Mouse (Mus musculus) adrenal gland, postnatal 4 days (tissue): ENCODE measurements at regions not wholly inside any gene's neighbourhood (a gene's known extent, or its start where the extent isn't known, plus 50 kb on each side); places are given as distances from the start of the nearest gene placed in this dataset.

Source experiments
- DNase-seq, 2 experiments: peaks; one replicate each; pipeline ENCODE4 v3.0.0; 2021 to 2022; ENCODE audit warnings: low spot score in 2 of 2, mixed read lengths in 2 of 2

GRCm38 (mm10) chr5:100246709-100247108 is 87.1 kb upstream of the Tmem150c start:
- DNase-seq: no peak

DNA sequence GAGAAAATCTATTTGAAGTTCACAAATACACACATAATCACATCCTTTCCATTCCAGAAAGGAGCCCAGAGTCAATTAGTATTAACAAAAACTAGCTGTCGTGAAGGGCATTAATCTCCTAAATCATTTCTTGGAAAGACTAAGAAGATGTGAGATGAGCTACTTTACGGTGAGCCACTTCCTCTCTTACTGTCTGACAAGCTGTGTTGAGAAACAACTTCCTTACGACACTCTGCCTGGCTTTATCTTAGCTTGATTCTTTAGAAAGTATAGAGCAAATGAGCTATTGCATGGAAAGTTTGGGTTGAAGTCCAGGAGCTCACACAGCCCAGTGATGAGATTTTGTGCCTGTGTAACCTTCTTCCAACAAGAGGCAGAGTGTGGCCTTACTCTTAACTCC is 85.2 kb upstream of the Tmem150c start:
- no peak for DNase-seq

- no peak for DNase-seq
Measured at GRCm38 (mm10) chr5:100240876-100241275, 81.3 kb upstream of the Tmem150c start.

DNA sequence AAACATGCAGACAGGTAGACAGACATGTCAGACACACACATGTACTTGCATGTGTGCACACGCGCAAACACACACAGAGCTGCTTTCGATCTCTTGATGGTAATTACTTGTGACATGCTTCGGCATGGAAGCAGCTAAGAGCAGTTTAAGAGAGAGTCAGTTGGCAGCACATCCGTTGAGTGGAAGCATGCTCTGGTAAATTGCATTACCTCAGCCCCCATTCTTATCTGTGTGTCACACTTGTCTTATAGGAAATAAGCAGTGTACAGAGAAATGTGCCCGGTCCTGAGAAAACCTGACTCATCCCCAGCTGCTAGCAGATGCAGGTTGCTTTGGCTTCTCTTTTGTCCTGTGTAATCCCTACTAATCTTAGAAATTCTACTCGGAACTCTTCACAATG is 80.0 kb upstream of the Tmem150c start:
- no peak for DNase-seq

DNA sequence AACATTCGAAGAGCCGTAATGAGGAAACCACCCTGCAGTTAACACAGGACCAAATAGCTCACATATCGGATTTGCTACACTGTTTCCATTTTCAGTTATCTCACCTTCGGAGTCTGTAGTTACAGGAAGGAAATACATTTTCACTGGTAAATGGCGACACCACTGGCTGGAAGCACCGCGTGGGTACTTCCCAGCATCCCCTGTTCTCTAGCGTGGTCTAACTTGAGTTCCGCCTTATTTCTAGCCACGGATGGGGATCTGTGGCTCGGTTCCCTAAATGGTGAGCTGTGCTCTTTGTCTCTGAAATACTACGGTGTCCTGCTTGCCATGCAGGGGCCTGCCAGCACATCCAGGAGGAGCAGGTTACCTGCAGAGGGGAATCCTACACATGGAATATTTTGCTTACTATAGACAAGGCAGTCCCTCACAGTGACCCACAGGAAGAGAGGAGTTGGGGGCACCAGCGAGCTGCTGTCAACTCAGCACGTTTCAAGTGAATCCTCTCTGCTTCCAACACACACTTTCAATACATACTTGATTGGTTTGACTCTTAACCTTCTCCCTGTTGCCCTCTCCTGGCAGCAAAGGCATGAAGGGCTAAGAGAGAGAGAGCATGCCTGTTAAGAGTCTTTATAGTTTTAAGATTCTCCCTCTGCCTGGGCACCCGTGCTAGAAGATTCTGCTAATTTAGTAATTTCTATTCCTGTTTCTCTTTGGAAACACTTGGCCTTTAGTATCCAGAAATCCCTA is 78.9 kb upstream of the Tmem150c start:
- no peak for DNase-seq

DNA sequence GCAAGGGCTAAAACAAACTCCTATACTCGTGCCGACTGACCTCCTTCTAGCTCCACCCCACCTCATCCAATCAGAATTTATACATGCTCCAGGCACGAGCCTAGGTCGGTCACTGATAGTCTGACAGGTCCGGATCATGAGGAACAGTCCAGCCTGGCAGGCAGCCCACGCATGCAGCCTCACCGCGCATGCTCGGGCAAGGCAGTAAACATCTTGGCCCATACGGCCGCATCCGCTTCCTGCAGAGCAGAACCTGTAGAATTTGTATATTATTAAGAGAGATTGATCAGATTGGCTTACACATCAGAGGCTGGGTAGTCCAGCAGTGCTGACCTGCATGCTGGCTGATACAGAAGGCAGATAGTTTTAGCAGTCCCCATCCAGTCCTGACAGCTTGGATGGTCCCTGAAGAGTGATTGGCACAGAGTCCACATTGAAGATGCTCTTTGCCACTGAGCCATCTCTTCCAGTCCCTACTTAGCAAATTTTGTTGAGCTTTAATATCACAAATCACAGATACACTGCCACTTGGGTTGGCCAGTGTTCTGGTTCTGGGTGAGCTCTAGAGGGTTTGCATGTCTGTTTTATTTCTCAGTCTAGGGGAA is 78.2 kb upstream of the Tmem150c start:
- DNase-seq: no peak

DNA sequence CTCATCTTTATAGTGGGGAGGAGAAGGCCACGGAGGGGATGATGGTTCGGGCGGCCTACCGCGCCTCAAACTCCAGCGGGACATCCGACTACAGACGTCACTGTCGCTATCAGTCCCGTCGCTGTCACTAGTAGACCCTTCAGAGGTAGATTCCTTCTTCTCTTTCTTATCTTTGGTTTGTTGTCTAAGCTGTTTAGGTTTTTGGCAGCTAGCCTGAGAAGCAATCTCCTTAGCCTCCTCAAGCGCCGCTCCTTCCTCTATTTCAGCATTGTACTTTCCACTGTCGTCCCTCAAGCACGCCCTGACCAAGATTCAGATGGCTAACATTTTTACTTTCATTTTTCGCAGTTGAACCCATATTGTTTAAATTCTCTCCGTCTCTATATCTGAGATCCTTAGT is 76.7 kb upstream of the Tmem150c start:
- no peak for DNase-seq

DNA sequence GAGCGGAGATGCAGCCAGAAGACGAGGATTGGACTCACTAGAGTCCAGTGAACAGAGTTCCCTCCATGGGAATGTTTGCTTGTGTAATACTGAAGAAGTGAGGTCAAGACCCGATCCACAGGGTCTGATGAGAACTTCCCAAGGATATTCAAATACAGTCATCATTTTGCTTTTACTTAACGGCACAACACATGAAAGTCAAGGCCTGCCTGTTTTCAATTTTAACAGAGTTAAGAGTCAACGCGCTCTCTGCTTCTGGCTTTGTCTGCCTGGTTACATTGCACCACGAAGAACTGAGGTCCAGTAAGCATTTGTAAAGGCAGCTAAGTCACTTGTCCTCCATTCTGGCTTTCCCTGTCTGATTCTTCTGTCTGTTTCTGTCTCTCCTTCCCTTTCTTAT is 72.5 kb upstream of the Tmem150c start:
- DNase-seq: no peak

DNA sequence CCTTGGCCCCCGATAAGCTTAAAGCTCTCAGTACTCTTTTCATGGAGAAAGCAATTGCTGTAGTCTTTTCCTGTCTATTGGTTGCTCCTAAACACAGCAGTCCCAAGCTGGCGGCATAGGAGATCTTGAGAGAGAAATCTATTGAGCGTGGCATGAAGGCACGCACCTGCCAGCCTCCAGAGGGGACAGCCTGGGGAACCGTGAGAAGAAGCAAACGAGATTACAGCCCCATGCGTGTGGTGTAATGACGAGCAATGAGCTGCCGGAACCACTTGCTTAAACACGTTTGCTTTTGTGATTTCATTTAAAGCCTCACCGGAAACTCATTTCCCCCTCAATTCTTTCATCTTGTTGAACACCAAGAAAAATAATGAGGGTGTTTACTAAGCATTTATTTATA is 72.0 kb upstream of the Tmem150c start:
- DNase-seq: no peak

- DNase-seq: no peak
Measured at GRCm38 (mm10) chr5:100230038-100230437, 70.4 kb upstream of the Tmem150c start.

DNA sequence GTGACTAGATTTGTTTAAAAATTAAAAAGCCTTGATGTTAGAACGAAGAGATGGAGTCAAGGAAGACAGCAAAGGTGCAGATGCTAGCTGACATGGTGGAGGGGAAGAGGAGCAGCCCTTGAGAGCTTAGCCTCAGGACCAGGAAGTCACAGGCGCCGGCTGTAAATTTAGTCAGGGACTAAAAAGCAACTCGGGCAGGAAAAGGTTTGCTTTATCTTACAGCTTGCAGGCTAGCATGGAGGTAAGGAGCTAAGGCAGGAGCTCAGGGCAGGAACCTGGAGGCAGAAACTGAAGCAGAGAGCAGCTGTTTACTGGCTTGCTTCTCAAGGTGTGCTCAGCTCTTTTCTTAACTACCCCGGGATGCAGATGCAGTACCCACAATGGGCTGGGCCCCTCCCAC is 68.3 kb upstream of the Tmem150c start:
- DNase-seq: no peak

GRCm38 (mm10) chr5:100226571-100227235 is 67.1 kb upstream of the Tmem150c start:
- no peak for DNase-seq

- no peak for DNase-seq
Measured at GRCm38 (mm10) chr5:100225491-100225890, 65.9 kb upstream of the Tmem150c start.

GRCm38 (mm10) chr5:100224773-100225363 is 65.3 kb upstream of the Tmem150c start:
- DNase-seq: no peak

- DNase-seq: no peak
Measured at GRCm38 (mm10) chr5:100221005-100221583, 61.5 kb upstream of the Tmem150c start.

DNA sequence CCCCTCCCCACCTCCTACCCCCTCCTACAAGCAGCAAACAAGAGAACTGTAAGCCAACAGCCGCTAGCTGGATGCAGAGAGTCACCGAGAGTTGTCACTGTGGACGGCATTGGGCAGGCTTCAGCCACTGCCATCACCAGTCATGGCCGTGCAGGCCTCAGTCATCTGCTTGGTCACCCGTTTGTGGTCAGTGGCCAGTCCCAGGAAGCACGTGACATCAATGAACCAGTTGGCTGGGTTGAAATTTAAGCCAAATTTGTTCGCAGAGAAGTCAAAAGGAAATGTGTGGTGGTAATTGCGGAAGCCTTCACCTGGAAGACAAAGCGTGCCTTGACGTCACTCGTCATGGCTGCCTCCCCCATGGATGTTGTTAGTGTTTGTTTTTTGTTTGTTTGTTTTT is 60.7 kb upstream of the Tmem150c start:
- no peak for DNase-seq

- DNase-seq: no peak
Measured at GRCm38 (mm10) chr5:100218256-100218851, 58.7 kb upstream of the Tmem150c start.

- DNase-seq: no peak
Measured at GRCm38 (mm10) chr5:100217178-100218035, 57.8 kb upstream of the Tmem150c start.

DNA sequence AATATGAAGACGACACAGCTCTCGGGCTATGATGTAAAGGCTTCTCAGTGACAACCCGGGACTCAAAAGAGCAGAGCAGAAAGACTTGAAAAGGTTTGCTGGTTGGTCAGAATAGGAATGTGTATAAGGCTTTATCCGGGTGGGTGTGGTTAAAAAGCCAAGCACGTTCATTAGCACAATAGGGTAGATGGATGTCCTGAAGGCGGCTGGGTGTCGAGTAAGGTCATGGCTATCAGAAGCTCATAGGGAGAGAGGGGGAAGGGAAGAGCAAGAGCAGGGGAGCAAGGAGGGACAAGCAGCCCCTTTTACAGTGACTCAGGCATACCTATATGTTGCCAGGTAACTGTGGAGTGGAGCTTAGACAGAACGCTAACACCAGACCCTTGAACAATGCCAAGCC is 54.3 kb upstream of the Tmem150c start:
- no peak for DNase-seq

- no peak for DNase-seq
Measured at GRCm38 (mm10) chr5:100210708-100211107, 51.1 kb upstream of the Tmem150c start.
